Mouse (Mus musculus): ENCODE data around the gene Entpd3. TPM values are rescaled to one million over a fixed set of nuclear protein-coding genes. Genes with fewer than 3 reads are reported as not detected.

The Entpd3 gene
- 0.19 and 0.21 TPM in 2 replicates for polyA plus RNA-seq (2014; fragmentation: Nextera tagmentation; extraction: Ambion mirVana)

- peak within 1 kb of the TSS; percentile 50 for H3K9ac ChIP-seq (ENCODE audit: low read length)
- under 1% methylated on average over 28 of the region's 31 CpGs for WGBS
- H3K4me2 ChIP-seq (ENCODE audit: low read depth, severe bottlenecking), result peak within 1 kb of the TSS; percentile 85
- peak; percentile 36 for DNase-seq (ENCODE audit: low spot score)
- peak within 1 kb of the TSS; percentile 35 for H3K4me3 ChIP-seq (ENCODE audit: low read depth, low read length)
- no peak within 1 kb of the TSS for H3K27ac ChIP-seq (replicated peaks; ENCODE audit: low read depth, low read length)
- no peaks in the 10 kb centered on the region for H3K9me3 ChIP-seq (ENCODE audit: control insufficient read depth, low read length)
- 0 out of 2 replicates have a peak, but pooled peaks have one; percentile 57 for ATAC-seq (ENCODE audit: insufficient number of reproducible peaks, low FRiP score, low TSS enrichment, low read depth)
- H3K36me3 ChIP-seq (ENCODE audit: control insufficient read depth, insufficient read depth, low read length), result no peaks in the 10 kb centered on the region
- peaks cover 6% of the 10 kb centered on the region for H3K4me1 ChIP-seq (ENCODE audit: control insufficient read depth, insufficient read depth, low read length)
- H3K27me3 ChIP-seq (ENCODE audit: control insufficient read depth, insufficient read depth, low read length), result peaks cover 17% of the 10 kb centered on the region
These were observed at the start of gene Entpd3 for GRCm38 (mm10) chr9:120539662-120540251. TSS of gene Entpd3 (plus strand) at chr9:120539818.

- H3K27ac ChIP-seq (replicated peaks; ENCODE audit: low read depth, low read length), result no peak overlapping the region
- no peak for ATAC-seq (ENCODE audit: insufficient number of reproducible peaks, low FRiP score, low TSS enrichment, low read depth)
- no peak for DNase-seq (ENCODE audit: low spot score)
These were observed 48.1 kb upstream of the Entpd3 start for GRCm38 (mm10) chr9:120491509-120491908.

GRCm38 (mm10) chr9:120492010-120492399 lies 47.6 kb upstream of the Entpd3 start, which contains the start of gene Eif1b:
TSS of gene Eif1b (plus strand) at chr9:120492232.
- peak within 1 kb of the TSS; percentile 84 for H3K4me3 ChIP-seq (ENCODE audit: low read depth, low read length)

More at GRCm38 (mm10) chr9:120491509-120491908, 48.1 kb upstream of the Entpd3 start:
- H3K36me3 ChIP-seq (ENCODE audit: control insufficient read depth, insufficient read depth, low read length), result peaks cover 13% of the 10 kb centered on the region
- H3K9me3 ChIP-seq (ENCODE audit: control insufficient read depth, low read length), result no peaks in the 10 kb centered on the region
- no peaks in the 10 kb centered on the region for H3K27me3 ChIP-seq (ENCODE audit: control insufficient read depth, insufficient read depth, low read length)
- H3K4me1 ChIP-seq (ENCODE audit: control insufficient read depth, insufficient read depth, low read length), result no peaks in the 10 kb centered on the region
- 88% methylated on average over 3 of the region's 3 CpGs for WGBS
- peak overlapping the region; percentile 77 for H3K4me2 ChIP-seq (ENCODE audit: low read depth, severe bottlenecking)
- peak overlapping the region; percentile 84; the same call in 1 of the 2 replicates for H3K4me3 ChIP-seq (ENCODE audit: low read depth, low read length)
- no peak overlapping the region; the same call in 1 of the 2 replicates for H3K9ac ChIP-seq (ENCODE audit: low read length)

GRCm38 (mm10) chr9:120492400-120493351 lies 46.9 kb upstream of the Entpd3 start:
- peaks cover 13% of the 10 kb centered on the region for H3K36me3 ChIP-seq (ENCODE audit: control insufficient read depth, insufficient read depth, low read length)
- H3K4me2 ChIP-seq (ENCODE audit: low read depth, severe bottlenecking), result peak overlapping the region; percentile 77
- no peaks in the 10 kb centered on the region for H3K9me3 ChIP-seq (ENCODE audit: control insufficient read depth, low read length)
- peak; percentile 76 for ATAC-seq (ENCODE audit: insufficient number of reproducible peaks, low FRiP score, low TSS enrichment, low read depth)
- under 1% methylated on average over 97 of the region's 97 CpGs for WGBS
- peak; percentile 82 for DNase-seq (ENCODE audit: low spot score)
- peak overlapping the region; percentile 80 for H3K27ac ChIP-seq (replicated peaks; ENCODE audit: low read depth, low read length)
- H3K9ac ChIP-seq (ENCODE audit: low read length), result peak overlapping the region; percentile 99
- H3K27me3 ChIP-seq (ENCODE audit: control insufficient read depth, insufficient read depth, low read length), result no peaks in the 10 kb centered on the region
- H3K4me1 ChIP-seq (ENCODE audit: control insufficient read depth, insufficient read depth, low read length), result no peaks in the 10 kb centered on the region
- H3K4me3 ChIP-seq (ENCODE audit: low read depth, low read length), result peak overlapping the region; percentile 84

More at GRCm38 (mm10) chr9:120492010-120492399, 47.6 kb upstream of the Entpd3 start, which contains the start of gene Eif1b:
- H3K27me3 ChIP-seq (ENCODE audit: control insufficient read depth, insufficient read depth, low read length), result no peaks in the 10 kb centered on the region
- peak within 1 kb of the TSS; percentile 99 for H3K9ac ChIP-seq (ENCODE audit: low read length)
- peak within 1 kb of the TSS; percentile 80 for H3K27ac ChIP-seq (replicated peaks; ENCODE audit: low read depth, low read length)
- 2% methylated on average over 19 of the region's 19 CpGs for WGBS
- DNase-seq (ENCODE audit: low spot score) (no peak), ATAC-seq (ENCODE audit: insufficient number of reproducible peaks, low FRiP score, low TSS enrichment, low read depth) (peak; percentile 22; the same call in 1 of the 2 replicates)
- no peaks in the 10 kb centered on the region for H3K9me3 ChIP-seq (ENCODE audit: control insufficient read depth, low read length)
- peaks cover 13% of the 10 kb centered on the region for H3K36me3 ChIP-seq (ENCODE audit: control insufficient read depth, insufficient read depth, low read length)
- no peaks in the 10 kb centered on the region for H3K4me1 ChIP-seq (ENCODE audit: control insufficient read depth, insufficient read depth, low read length)
- H3K4me2 ChIP-seq (ENCODE audit: low read depth, severe bottlenecking), result peak within 1 kb of the TSS; percentile 77

GRCm38 (mm10) chr9:120493781-120494180 lies 45.8 kb upstream of the Entpd3 start:
- peak overlapping the region; percentile 84 for H3K4me3 ChIP-seq (ENCODE audit: low read depth, low read length)
- WGBS, result 82% methylated on average over 12 of the region's 12 CpGs
- no peak overlapping the region for H3K9ac ChIP-seq (ENCODE audit: low read length)
- H3K4me2 ChIP-seq (ENCODE audit: low read depth, severe bottlenecking), result peak overlapping the region; percentile 77
- DNase-seq (ENCODE audit: low spot score) (no peak), ATAC-seq (ENCODE audit: insufficient number of reproducible peaks, low FRiP score, low TSS enrichment, low read depth) (no peak)
- H3K36me3 ChIP-seq (ENCODE audit: control insufficient read depth, insufficient read depth, low read length), result peaks cover 13% of the 10 kb centered on the region
- H3K27me3 ChIP-seq (ENCODE audit: control insufficient read depth, insufficient read depth, low read length), result no peaks in the 10 kb centered on the region
- H3K27ac ChIP-seq (replicated peaks; ENCODE audit: low read depth, low read length), result no peak overlapping the region
- no peaks in the 10 kb centered on the region for H3K4me1 ChIP-seq (ENCODE audit: control insufficient read depth, insufficient read depth, low read length)
- H3K9me3 ChIP-seq (ENCODE audit: control insufficient read depth, low read length), result no peaks in the 10 kb centered on the region

GRCm38 (mm10) chr9:120496691-120497090 lies 42.9 kb upstream of the Entpd3 start:
- Histone ChIP-seq H3K4me1 (ENCODE audit: control insufficient read depth, insufficient read depth, low read length) (no peaks in the 10 kb centered on the region), H3K27ac (replicated peaks; ENCODE audit: low read depth, low read length) (no peak overlapping the region), H3K36me3 (ENCODE audit: control insufficient read depth, insufficient read depth, low read length) (peaks cover 13% of the 10 kb centered on the region), H3K27me3 (ENCODE audit: control insufficient read depth, insufficient read depth, low read length) (no peaks in the 10 kb centered on the region), H3K4me2 (ENCODE audit: low read depth, severe bottlenecking) (no peak overlapping the region), H3K9me3 (ENCODE audit: control insufficient read depth, low read length) (no peaks in the 10 kb centered on the region), H3K9ac (ENCODE audit: low read length) (no peak overlapping the region), H3K4me3 (ENCODE audit: low read depth, low read length) (no peak overlapping the region)
- ATAC-seq (ENCODE audit: insufficient number of reproducible peaks, low FRiP score, low TSS enrichment, low read depth) (no peak), DNase-seq (ENCODE audit: low spot score) (peak; percentile 80)
- WGBS, result 6% methylated on average over 3 of the region's 3 CpGs

GRCm38 (mm10) chr9:120497983-120498382 lies 41.6 kb upstream of the Entpd3 start:
- no peak for ATAC-seq (ENCODE audit: insufficient number of reproducible peaks, low FRiP score, low TSS enrichment, low read depth)
- 86% methylated on average over 5 of the region's 5 CpGs for WGBS
- no peaks in the 10 kb centered on the region for H3K4me1 ChIP-seq (ENCODE audit: control insufficient read depth, insufficient read depth, low read length)
- DNase-seq (ENCODE audit: low spot score), result no peak
- H3K9ac ChIP-seq (ENCODE audit: low read length), result no peak overlapping the region
- H3K27ac ChIP-seq (replicated peaks; ENCODE audit: low read depth, low read length), result no peak overlapping the region
- H3K27me3 ChIP-seq (ENCODE audit: control insufficient read depth, insufficient read depth, low read length), result no peaks in the 10 kb centered on the region
- H3K36me3 ChIP-seq (ENCODE audit: control insufficient read depth, insufficient read depth, low read length), result peaks cover 13% of the 10 kb centered on the region
- H3K4me2 ChIP-seq (ENCODE audit: low read depth, severe bottlenecking), result no peak overlapping the region
- H3K4me3 ChIP-seq (ENCODE audit: low read depth, low read length), result no peak overlapping the region
- no peaks in the 10 kb centered on the region for H3K9me3 ChIP-seq (ENCODE audit: control insufficient read depth, low read length)

- Histone ChIP-seq H3K36me3 (ENCODE audit: control insufficient read depth, insufficient read depth, low read length) (no peaks in the 10 kb centered on the region), H3K27ac (replicated peaks; ENCODE audit: low read depth, low read length) (no peak overlapping the region), H3K4me1 (ENCODE audit: control insufficient read depth, insufficient read depth, low read length) (no peaks in the 10 kb centered on the region), H3K4me2 (ENCODE audit: low read depth, severe bottlenecking) (no peak overlapping the region), H3K9me3 (ENCODE audit: control insufficient read depth, low read length) (no peaks in the 10 kb centered on the region), H3K9ac (ENCODE audit: low read length) (no peak overlapping the region), H3K4me3 (ENCODE audit: low read depth, low read length) (no peak overlapping the region), H3K27me3 (ENCODE audit: control insufficient read depth, insufficient read depth, low read length) (no peaks in the 10 kb centered on the region)
- DNase-seq (ENCODE audit: low spot score) (peak; percentile 58), ATAC-seq (ENCODE audit: insufficient number of reproducible peaks, low FRiP score, low TSS enrichment, low read depth) (no peak)
- WGBS, result 39% methylated on average over 10 of the region's 10 CpGs
These were observed 38.3 kb upstream of the Entpd3 start for GRCm38 (mm10) chr9:120501191-120501902.

Measured in limb, embryonic 11.5 days (tissue).